Mouse (Mus musculus): Measurements from ENCODE around the gene Ranbp1.
"Not testable (repeated sequence)": the region's sequence is repeated elsewhere in the genome, so short reads cannot be mapped to it uniquely, and the experiment has no call there.

DNA sequence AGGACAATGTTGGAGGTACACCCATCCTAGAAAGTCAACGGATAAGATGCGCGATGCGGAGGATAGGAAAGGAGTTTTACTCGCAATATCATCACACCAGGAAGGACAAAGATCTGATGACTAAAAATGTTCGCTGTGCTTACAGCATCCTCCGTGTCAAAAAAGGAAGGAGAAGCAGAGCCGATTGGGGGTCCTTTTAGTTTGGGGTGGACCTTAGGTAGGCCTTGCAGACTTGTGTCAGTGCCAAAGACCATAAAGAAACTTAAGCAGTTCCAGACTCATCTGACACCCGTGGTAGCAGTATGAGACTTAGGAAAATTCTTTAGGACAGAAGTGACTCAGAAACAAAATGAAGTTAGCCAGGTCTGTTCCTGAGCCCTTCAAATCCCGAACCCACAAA is 41.1 kb upstream of the Ranbp1 start:
- TF ChIP-seq CTCF (IDR thresholded peaks at IDR 0.05; ENCODE audit: low read depth, low read length); POLR2A (IDR thresholded peaks at IDR 0.05; ENCODE audit: borderline replicate concordance, low read depth, low read length): not testable (repeated sequence)
